Mouse (Mus musculus) CD4-positive, CD25-positive, alpha-beta regulatory T cell, adult 4 months (primary cell): Measurements from ENCODE around the gene Txnrd3. TPM values are rescaled to one million over a fixed set of nuclear protein-coding genes. Genes with fewer than 3 reads are reported as not detected.

Source experiments
- ATAC-seq: one replicate; pipeline ENCODE4 v1.8.0; 2017
- polyA plus RNA-seq, 2 experiments: library from polyadenylated mRNA; unstranded; fragments of 100-300 nt; shearing (Covaris generic); gene quantifications; one replicate each; pipeline ENCODE4 v1.2.1; 2017

The Txnrd3 gene
- polyA plus RNA-seq, 2 experiments from 2014 or later = 0.30 to 0.48 TPM

- ATAC-seq = no peak
These were observed 14.6 kb downstream of the Txnrd3 start for GRCm38 (mm10) chr6:89658342-89658741.

GRCm38 (mm10) chr6:89658931-89659330 is 15.1 kb downstream of the Txnrd3 start:
- no peak for ATAC-seq

- no peak for ATAC-seq
These were observed 16.1 kb downstream of the Txnrd3 start for GRCm38 (mm10) chr6:89659692-89660423.

DNA sequence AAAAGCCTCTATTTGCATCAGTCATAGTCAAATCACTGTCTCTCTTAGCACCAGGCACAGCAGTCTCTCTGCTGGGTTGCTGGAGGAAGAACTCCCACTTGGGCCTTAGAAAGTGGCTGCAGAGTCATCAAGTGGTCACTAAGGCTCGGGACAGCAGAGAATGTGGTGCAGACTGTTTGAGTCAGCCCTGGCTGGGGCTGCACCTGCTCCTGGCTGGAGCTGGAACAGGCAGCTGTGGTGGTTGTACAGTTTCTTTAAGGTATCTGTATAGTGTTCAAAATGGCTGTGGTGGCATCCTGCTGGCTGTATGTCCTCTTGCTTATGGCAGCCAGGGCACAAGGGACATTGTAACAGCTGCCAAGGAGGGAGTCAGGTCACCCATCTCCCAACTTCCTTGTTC is 16.7 kb downstream of the Txnrd3 start:
- ATAC-seq = no peak

DNA sequence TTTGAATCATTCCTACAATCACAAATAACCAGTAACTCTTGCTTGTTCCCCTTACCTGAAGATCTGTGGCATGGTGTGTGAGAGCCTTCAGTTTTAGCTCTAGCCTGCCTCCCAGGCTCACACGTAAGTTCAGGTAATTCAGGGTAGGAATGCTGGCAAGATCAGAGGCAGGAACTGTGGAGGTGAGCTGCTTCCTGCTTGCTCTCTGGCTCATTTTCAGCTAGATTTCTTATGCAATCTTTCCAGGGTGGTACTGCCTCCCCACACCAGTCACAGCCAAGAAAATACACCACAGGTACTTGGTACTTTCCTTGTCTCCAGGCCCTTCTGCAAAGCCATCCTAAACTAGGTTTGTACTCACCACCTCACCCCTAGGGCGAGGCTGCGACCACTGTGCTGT is 18.7 kb downstream of the Txnrd3 start:
- no peak for ATAC-seq

GRCm38 (mm10) chr6:89665155-89665554 is 21.4 kb downstream of the Txnrd3 start:
- no peak for ATAC-seq

GRCm38 (mm10) chr6:89665667-89666066 is 21.9 kb downstream of the Txnrd3 start:
- ATAC-seq = no peak

DNA sequence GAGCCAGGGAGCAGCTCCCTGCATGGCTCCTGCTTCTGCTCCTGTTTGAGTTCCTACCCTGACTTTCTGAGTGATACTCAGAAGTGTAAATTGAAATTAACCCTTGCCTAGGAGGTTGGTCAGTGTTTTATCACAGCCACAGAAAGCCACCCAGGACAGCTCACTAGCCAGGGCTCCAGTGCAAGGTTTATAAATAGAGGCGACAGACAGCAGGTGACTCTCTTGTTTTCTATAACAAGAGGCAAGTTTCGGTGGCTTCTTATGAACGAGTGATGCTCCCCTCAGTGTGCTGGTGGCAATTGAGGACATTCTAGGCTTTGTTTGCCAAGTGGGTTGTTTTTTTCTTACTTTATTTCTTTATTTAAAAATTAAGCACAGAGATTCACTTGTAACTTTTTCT is 23.2 kb downstream of the Txnrd3 start:
- ATAC-seq = no peak

- no peak for ATAC-seq
These were observed 25.8 kb downstream of the Txnrd3 start for GRCm38 (mm10) chr6:89669556-89669955.

GRCm38 (mm10) chr6:89671431-89671830 is 27.6 kb downstream of the Txnrd3 start:
- no peak for ATAC-seq

- no peak for ATAC-seq
These were observed 28.9 kb downstream of the Txnrd3 start for GRCm38 (mm10) chr6:89672641-89673040.

- no peak for ATAC-seq
These were observed 29.5 kb downstream of the Txnrd3 start for GRCm38 (mm10) chr6:89673135-89673780.

DNA sequence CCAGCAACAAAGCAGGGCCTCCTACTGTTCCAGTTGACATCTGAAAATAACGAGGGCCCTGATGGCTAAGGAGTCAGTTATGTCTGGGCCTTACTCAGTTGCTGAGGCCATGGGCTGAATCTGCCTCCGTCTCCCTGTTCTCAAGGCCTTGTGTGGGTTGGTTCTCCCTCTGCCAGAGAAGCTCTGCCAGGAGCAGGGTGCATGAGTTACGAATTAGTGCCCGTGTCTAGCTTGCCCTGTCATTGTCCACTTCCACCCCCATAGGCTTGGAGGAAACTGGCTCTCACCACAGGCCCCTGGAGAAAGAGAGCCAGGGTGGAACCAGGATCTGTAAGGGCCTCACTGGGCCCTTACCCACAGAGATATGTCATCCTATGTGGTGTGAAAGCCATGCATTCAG is 34.7 kb downstream of the Txnrd3 start:
- ATAC-seq = no peak

DNA sequence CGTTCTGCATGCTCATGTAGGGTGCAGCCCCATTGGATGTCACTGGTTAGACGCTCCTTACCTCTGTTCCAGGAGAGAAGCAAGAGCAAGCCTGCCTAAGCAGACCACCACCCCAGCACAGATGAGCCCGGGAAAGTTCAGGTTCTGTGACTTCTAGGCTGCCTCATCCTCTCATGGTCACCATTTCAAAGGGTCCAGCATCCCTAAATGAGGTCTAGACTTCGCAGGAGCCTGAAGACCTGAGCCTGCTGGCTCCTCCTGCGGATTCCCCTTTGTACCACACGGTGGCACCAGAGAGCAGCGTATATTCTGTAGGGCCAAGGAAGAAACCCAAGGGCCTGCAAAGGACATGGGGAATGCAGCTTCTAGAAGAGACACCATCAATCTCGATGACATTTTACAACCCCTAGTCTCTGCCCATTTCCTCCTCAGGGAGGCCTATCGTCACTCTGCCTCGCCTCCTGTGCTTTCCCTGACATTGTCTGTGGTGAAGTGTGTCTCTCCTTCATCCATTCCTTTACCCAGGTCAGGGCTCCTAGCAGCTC is 35.6 kb downstream of the Txnrd3 start:
- peak; percentile 71 for ATAC-seq

GRCm38 (mm10) chr6:89680155-89680554 is 36.4 kb downstream of the Txnrd3 start:
- ATAC-seq = peak; percentile 58

DNA sequence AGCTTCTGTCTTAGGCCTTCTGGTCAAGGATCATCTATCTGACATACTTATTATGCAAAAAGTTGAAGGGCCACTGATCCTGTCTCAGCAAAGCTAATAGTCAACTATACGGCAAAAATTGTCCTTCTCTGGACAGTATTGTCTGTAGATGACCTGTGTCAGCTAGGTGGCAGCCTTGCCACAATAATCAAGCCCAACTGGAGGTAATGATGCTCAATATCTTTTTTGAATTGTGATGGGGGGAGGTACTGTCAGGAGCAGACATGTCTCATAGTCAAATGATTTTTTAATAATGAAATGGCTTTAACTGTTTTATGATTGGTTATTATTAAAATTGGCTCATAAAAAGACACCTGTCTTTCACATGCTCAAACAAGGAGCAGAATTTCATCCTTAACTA is 40.4 kb downstream of the Txnrd3 start:
- ATAC-seq = no peak

DNA sequence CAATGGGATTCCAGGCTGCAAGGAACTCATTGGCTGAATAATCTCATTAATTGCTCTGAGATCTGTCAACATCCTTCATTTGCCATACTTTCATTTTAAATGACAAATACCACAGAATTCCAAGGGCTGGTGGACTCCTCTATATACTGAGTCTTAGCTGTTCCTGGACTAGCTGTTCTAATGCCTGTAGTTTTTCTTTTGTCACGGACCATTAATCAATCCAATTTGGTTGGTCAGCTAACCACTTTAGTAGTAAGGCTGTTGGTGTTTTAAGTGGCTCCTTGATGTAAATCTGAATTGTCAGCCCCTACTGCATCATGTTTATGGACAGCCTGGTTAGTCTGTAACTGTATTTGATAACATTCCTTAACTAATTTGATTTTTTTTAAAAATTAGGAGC is 43.3 kb downstream of the Txnrd3 start:
- no peak for ATAC-seq

GRCm38 (mm10) chr6:89706624-89707023 is 62.8 kb downstream of the Txnrd3 start:
- ATAC-seq = no peak

- no peak for ATAC-seq
These were observed 63.5 kb downstream of the Txnrd3 start, which contains the start of gene Vmn1r40 for GRCm38 (mm10) chr6:89707240-89707639. Vmn1r40 (plus strand) TSS chr6:89707540.

GRCm38 (mm10) chr6:89718051-89718450 is 74.3 kb downstream of the Txnrd3 start:
- no peak for ATAC-seq
